Mouse (Mus musculus) intestine, postnatal 0 days (tissue): ENCODE measurements around the gene Dnah14. TPM values are rescaled to one million over a fixed set of nuclear protein-coding genes. Genes with fewer than 3 reads are reported as not detected.

Experiments used
- ATAC-seq: fragments of 200-750 bp; cut with Nextera tagmentation; 2 replicates; pipeline ENCODE4 v1.8.0; 2017; ENCODE audit warnings: mild to moderate bottlenecking, moderate TSS enrichment, moderate library complexity
- H3K27ac ChIP-seq: fragments of 300-500 bp; sonication (generic); 2 replicates; pipeline ENCODE4 v1.5.1; 2014; ENCODE audit warnings: mild to moderate bottlenecking, low read depth, low read length, moderate library complexity
- H3K27me3 ChIP-seq: fragments of 300-500 bp; sonication (generic); replicated peaks from 2 replicates; pipeline ENCODE4 v1.6.1; 2014; ENCODE audit warnings: low read length, mixed read lengths; ENCODE audit not compliant: control insufficient read depth, insufficient read depth
- H3K36me3 ChIP-seq: fragments of 300-500 bp; sonication (generic); 2 replicates; pipeline ENCODE4 v1.6.1; 2014; ENCODE audit warnings: mild to moderate bottlenecking, moderate library complexity; ENCODE audit not compliant: control insufficient read depth, insufficient read depth
- H3K4me1 ChIP-seq: fragments of 300-500 bp; sonication (generic); replicated peaks from 2 replicates; pipeline ENCODE4 v1.6.1; 2014; ENCODE audit warnings: antibody characterized with exemption, low read length, mixed read lengths; ENCODE audit not compliant: control insufficient read depth, insufficient read depth
- H3K4me2 ChIP-seq: fragments of 300-500 bp; sonication (generic); replicated peaks from 2 replicates; pipeline ENCODE4 v1.6.1; 2014; ENCODE audit warnings: low read depth, mild to moderate bottlenecking, moderate library complexity
- H3K4me3 ChIP-seq: fragments of 300-500 bp; sonication (generic); 2 replicates; pipeline ENCODE4 v1.5.1; 2014; ENCODE audit warnings: low read depth, low read length
- H3K9ac ChIP-seq: fragments of 300-500 bp; sonication (generic); 2 replicates; pipeline ENCODE4 v1.6.1; 2014; ENCODE audit warnings: mild to moderate bottlenecking, low read depth, low read length
- H3K9me3 ChIP-seq: fragments of 300-500 bp; sonication (generic); 2 replicates; pipeline ENCODE4 v1.6.1; 2016; ENCODE audit warnings: mixed run types; ENCODE audit not compliant: control insufficient read depth
- CTCF ChIP-seq: sonication (generic); IDR thresholded peaks from 2 replicates; pipeline ENCODE4 v1.5.1; 2016; ENCODE audit warnings: low read depth, mild to moderate bottlenecking, control low read depth, antibody characterized with exemption, moderate library complexity
- WGBS: fragments of 180-500 bp; shearing (Covaris S2); extraction: QIAGEN DNeasy Blood & Tissue Kit; methylation state at CpG from one replicate; pipeline ENCODE4 v1.1.7; 2014; 5-methylcytosine and 5-hydroxymethylcytosine counted together
- polyA plus RNA-seq: library from polyadenylated mRNA; unstranded; fragments of >200 nt; fragmentation: Nextera tagmentation; extraction: Ambion mirVana; gene quantifications from 2 replicates; pipeline ENCODE4 v1.2.1, GENCODE M21; 2015

Gene Dnah14
- polyA plus RNA-seq, 1 experiment from 2014 or later, result 1.2 TPM

DNA sequence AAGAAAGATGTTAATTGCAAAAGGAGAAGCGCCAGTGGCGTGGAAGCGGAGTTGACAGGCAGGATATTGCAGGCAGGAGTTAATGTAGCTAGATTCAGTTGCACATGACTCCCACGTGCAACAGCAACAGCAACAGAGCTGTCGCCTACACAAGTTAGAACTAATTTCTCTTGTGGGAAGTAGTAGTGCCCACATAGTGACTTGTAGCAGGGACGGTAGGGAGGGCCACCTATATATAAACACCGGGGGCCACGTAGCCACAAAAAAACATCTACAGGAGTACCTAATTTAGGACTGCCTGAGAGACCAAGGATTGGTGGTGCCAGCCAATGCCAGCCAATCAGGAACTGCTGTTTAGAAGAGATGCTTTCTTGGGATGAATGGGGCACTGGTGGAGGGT lies 48.5 kb downstream of the Dnah14 start:
- TF ChIP-seq CTCF, result no peak
- H3K27ac ChIP-seq, result no peak overlapping the region
- no peaks in the 10 kb centered on the region for H3K9me3 ChIP-seq
- ATAC-seq, result no peak
- WGBS, result 90% methylated on average over 8 of the region's 8 CpGs
- H3K4me1 ChIP-seq, result no peaks in the 10 kb centered on the region
- peaks cover 4% of the 10 kb centered on the region; the same call in 1 of the 2 replicates for H3K27me3 ChIP-seq
- H3K4me2 ChIP-seq, result no peak overlapping the region
- H3K4me3 ChIP-seq, result no peak overlapping the region
- no peak overlapping the region for H3K9ac ChIP-seq
- H3K36me3 ChIP-seq, result no peaks in the 10 kb centered on the region

- Histone ChIP-seq H3K36me3 (no peaks in the 10 kb centered on the region), H3K4me2 (no peak overlapping the region), H3K9ac (no peak overlapping the region), H3K9me3 (no peaks in the 10 kb centered on the region), H3K4me1 (no peaks in the 10 kb centered on the region), H3K27me3 (peaks cover 4% of the 10 kb centered on the region; the same call in 1 of the 2 replicates), H3K4me3 (no peak overlapping the region), H3K27ac (no peak overlapping the region)
- no peak for ATAC-seq
- WGBS, result 51% methylated on average over 6 of the region's 6 CpGs
- no peak for TF ChIP-seq CTCF
Observed at GRCm38 (mm10) chr1:181628276-181628675, 51.9 kb downstream of the Dnah14 start.

DNA sequence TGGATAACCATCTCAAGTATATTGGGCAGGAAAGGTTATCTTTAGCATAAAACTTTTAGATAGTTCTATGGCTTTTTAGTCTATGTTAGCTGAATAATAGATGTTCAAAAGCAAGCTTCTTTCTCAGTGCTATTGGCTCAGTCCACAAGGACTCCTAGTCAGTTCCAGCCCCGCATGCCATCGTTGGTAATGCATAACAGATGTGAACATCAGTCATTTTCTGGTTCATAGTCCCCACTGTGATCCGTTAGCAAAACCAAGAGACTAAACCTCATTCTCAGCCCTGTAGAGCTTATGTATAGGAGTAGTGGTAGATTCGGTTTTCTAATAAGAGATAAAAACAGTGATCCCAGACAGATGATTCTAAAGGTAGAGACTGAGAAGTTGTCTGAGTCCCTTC lies 55.0 kb downstream of the Dnah14 start:
- Histone ChIP-seq H3K4me3 (no peak overlapping the region), H3K4me1 (no peaks in the 10 kb centered on the region), H3K27me3 (0 out of 2 replicates have a peak, but pooled peaks cover 4% of the 10 kb centered on the region), H3K9ac (no peak overlapping the region), H3K4me2 (no peak overlapping the region), H3K27ac (no peak overlapping the region), H3K9me3 (no peaks in the 10 kb centered on the region), H3K36me3 (no peaks in the 10 kb centered on the region)
- ATAC-seq, result no peak
- no peak for TF ChIP-seq CTCF
- WGBS, result 86% methylated on average over 4 of the region's 4 CpGs

GRCm38 (mm10) chr1:181637997-181638713 lies 61.8 kb downstream of the Dnah14 start:
- Histone ChIP-seq H3K9me3 (no peaks in the 10 kb centered on the region), H3K36me3 (no peaks in the 10 kb centered on the region), H3K27me3 (no peaks in the 10 kb centered on the region), H3K27ac (no peak overlapping the region), H3K9ac (no peak overlapping the region), H3K4me2 (no peak overlapping the region), H3K4me3 (no peak overlapping the region), H3K4me1 (no peaks in the 10 kb centered on the region)
- WGBS, result 83% methylated on average over 12 of the region's 12 CpGs
- no peak for ATAC-seq
- no peak for TF ChIP-seq CTCF

DNA sequence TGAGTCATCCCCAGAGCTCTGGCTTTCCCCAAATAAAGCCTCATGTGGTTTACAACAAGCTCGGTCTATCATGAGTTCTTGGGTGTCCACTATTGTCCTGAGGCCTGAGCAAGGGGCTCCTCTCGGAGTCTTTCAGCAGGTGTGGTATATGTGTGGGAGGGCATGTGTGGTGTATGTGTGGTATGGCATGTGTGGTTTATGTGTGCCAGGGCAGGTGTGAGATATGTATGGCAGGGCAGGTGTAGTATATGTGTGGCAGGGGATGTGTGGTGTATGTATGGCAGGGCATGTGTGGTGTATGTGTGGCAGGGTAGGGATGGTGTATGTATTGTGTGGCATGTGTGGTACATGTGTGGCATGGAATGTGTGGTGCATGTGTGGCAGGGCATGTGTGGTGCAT lies 64.0 kb downstream of the Dnah14 start:
- no peak for ATAC-seq
- WGBS, result 62% methylated on average over 2 of the region's 2 CpGs
- Histone ChIP-seq H3K36me3 (no peaks in the 10 kb centered on the region), H3K4me2 (no peak overlapping the region), H3K27ac (no peak overlapping the region), H3K4me1 (no peaks in the 10 kb centered on the region), H3K9me3 (no peaks in the 10 kb centered on the region), H3K27me3 (no peaks in the 10 kb centered on the region), H3K4me3 (no peak overlapping the region), H3K9ac (no peak overlapping the region)
- no peak for TF ChIP-seq CTCF

DNA sequence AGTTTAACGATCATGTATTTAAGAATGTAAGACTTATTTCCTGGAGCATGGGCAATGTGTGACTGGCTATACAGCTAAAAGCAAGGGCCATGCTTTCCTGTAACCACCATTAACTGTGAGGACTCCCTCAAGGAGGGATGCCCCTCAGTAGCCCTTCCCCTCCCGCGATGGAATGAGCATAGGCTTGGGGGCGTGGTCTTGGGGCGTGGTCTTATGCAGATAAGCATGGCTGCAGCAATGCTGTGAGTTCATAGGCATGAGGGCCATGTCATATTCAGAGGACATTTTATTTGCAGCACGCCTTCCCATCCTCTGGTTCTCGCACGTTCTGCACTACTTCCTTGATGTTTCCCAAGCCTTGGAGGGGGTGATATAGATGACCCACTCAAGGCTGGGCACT lies 71.1 kb downstream of the Dnah14 start:
- H3K36me3 ChIP-seq, result no peaks in the 10 kb centered on the region
- no peaks in the 10 kb centered on the region for H3K27me3 ChIP-seq
- no peak overlapping the region for H3K4me2 ChIP-seq
- 40% methylated on average over 8 of the region's 8 CpGs for WGBS
- ATAC-seq, result no peak; the same call in 1 of the 2 replicates
- H3K9ac ChIP-seq, result no peak overlapping the region
- no peak overlapping the region for H3K27ac ChIP-seq
- no peak for TF ChIP-seq CTCF
- no peak overlapping the region for H3K4me3 ChIP-seq
- H3K9me3 ChIP-seq, result no peaks in the 10 kb centered on the region
- H3K4me1 ChIP-seq, result no peaks in the 10 kb centered on the region
